Mouse (Mus musculus) liver (tissue): Measurements from ENCODE around the gene Sptbn1.

Source experiments
- DNase-seq: peaks from one replicate; pipeline ENCODE4 v3.0.0-alpha.2; 2020; ENCODE audit warnings: mixed read lengths

The Sptbn1 gene

DNA sequence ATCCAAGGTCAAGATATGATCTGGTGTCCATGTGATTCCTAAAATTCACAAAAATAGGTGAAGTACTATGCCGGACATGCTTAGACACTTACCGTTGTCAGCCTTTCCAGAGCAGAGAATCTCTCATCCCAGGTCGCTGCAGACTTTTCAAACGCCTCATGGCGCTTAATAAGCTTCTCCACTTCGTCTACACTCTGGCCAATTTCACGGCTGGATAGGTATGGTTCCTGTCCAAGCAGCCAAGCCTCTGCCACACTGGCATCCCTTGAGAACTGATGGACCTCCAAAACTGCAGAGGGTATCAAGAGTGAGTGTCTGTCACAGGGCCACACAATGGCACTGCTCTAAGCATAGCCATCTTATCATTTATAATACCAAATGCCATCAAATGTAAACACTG, 157.3 kb downstream of the Sptbn1 start:
- DNase-seq = no peak

DNA sequence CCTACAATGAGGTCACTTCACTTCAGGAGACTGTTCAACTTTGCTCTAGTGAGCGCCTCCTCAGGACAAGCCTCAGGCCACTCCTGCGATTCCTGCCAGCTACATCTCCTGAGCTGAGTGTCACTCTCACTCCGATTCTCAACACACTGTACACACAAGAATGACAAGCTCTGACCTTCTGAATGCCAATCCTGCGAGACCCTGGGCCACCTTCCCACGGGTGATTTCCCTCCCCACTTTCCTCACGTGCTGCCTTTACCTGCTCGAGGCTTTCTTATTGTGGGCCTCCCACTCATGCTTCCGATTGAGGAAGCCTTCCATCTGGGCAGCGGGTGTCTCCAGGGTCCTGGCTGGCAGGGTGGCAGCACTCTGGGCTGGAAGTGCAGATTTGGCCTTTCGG, 163.8 kb downstream of the Sptbn1 start:
- DNase-seq = no peak

DNA sequence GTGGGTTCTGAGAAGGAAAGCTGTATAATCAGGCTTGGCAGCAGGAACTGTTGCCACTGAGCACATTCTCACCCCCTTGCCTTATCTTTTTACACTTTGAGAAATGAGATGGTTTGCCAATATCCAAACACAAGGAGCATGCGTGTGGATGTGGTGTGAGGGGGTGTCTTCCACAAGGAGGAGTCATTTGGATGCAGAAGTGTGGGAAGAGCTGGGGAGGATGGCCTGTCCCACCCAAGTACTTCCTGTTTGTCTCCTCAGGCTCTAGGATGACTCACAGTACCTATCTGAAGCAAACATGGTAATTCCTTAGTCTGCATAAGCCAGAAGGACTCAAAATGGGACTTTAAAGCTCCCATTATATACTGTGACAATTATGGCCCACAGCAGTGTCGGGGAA, 165.4 kb downstream of the Sptbn1 start:
- DNase-seq = no peak

DNA sequence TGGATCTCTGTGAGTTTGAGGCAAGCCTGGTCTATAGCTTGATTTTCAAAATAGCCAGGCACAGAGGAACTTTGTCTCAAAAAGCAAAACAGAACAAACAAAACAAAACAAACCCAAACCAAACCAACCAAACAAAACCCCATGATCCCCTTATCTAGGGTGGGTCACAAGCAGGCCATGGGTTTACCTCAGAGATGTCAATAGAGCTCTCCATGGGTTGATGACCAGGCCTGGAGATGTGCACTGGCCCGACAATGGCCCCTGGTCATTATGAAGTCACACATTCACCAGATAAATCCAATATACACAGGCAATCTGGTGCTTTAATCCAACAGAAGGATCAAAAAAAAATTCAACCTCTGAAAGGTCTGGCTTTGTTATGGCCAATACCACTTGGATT, 166.2 kb downstream of the Sptbn1 start:
- no peak for DNase-seq

DNA sequence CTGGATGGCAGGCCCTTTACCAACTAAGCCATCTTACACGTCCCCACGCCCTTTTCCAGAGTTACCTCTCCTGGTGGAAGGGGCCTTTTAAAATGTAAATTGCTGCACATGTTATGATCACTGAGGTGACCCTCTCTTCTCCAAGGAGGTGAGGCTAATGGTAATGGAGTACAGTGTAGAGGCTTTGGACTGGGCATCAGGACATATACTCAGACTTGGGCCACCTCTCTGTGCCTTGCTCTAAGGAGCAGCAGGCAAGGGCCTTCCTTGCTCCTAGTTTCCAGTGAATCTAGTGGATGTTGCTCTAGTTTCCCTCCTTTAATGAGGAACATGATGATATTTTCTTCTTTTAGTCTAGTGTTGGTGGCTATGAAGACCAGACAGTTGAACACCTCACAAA, 166.8 kb downstream of the Sptbn1 start:
- DNase-seq = no peak

DNA sequence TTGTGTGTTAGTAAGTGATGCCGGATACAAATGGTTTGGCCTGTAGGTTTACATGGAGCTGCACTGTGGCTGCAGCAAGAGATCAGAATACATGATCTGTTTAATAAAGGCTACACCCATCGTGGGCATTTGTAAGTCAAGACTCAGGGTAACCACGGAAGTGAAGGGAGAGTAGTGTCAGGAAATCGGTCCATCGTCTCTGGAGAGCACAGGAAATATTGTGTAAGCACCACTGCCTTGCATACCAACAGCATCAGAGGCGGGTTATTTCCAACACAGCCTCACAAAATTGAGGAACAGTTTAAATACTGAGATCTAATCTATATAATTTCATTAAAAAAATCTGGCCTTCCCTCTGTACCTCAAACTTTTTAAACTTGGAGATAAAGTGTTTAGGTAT, 168.1 kb downstream of the Sptbn1 start:
- DNase-seq = no peak

DNA sequence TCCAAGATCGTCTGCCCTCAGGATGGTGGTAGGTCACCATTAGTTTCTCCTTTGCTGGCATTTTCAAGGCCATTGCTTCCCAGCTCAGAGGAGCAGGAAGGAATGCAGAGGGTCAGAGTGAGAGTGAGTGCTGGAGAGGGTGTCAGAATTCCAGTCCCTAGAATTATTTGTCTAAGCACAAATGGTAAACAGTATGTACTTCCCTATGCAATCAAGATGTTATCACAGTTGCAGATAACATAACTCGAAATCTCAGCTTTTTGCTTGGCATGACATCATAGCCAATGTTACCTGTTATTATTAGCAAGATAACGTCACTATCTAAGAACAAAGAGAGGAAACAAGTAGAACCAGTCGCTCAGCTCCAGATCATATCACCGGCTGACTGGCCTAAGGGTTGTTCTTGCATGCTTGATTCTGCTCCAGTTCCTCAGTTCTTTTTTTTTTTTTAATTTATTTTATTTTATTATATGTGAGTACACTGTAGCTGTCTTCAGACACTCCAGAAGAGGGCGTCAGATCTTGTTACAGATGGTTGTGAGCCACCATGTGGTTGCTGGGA, 172.7 kb downstream of the Sptbn1 start:
- DNase-seq = no peak

DNA sequence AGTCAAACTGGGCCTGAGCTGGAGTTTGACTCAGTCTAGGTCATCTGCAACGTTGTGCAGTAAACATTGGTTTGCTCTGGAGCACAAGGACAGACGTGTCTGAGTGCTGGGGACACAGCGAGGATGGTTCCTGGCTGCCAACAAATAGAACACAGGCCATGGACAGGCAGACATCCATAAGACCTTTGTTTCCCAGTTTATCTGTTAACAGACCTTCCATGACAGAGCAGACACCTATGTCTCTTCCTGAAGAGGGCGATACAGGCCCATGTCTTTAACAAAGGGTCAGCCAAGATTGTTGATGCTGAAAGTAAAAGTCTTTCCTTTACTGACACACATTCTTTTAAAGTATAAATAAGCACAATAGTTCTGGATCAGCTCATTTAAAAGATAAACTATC, 176.1 kb downstream of the Sptbn1 start:
- no peak for DNase-seq

DNA sequence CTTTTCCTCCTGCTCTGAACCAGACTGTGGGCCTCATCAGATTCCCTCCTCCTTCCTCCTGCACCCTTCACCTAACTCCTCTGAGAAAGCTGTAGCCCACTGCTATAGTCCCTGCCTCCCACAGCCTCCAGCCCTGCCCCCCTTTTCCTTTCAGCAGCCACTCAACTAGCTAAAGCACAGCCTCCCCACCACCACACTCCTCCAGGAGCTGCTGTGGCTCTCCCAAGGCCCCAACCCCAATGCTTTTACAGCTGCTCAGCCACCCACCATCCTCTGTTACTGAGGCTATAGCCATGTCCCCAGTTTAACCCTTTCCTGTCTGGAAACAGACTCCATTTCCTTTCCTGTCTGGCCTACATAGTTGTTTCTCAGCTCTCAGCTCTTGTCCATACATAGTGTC, 182.9 kb downstream of the Sptbn1 start:
- no peak for DNase-seq

DNA sequence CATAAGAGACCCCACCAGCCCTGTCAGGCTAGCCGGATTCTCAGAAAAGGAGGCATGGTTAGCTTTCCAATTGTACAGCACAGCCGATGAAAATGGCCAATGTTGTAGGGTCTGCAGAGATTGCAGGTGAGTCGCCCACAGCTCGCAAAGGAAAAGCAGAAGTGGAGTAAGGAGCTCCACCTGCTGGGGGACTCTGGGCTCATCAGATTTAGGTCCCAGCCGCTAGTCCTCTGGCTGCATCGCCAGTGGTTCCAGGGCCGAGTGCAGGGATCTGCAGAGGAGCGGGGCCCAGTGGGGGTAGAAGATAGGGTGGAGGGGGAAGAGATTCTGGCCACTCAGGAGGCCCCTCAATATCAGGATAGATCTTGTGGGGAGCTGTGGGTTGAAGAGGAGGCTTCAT, 210.7 kb downstream of the Sptbn1 start:
- DNase-seq = peak; percentile 16
